Mouse (Mus musculus) kidney, postnatal 0 days (tissue): ENCODE data around the gene Cux2. TPM values are rescaled to one million over a fixed set of nuclear protein-coding genes. Genes with fewer than 3 reads are reported as not detected.
A peak's percentile ranks its signal among the peaks of the same experiment; 100 is the strongest.

ENCODE experiments used
- ATAC-seq: fragments of 200-750 bp; cut with Nextera tagmentation; replicated peaks from 2 replicates; pipeline ENCODE4 v1.8.0; 2017; ENCODE audit warnings: low read depth, moderate number of reproducible peaks, moderate TSS enrichment, moderate library complexity; ENCODE audit not compliant: low FRiP score
- DNase-seq: peaks from one replicate; pipeline ENCODE4 v3.0.0-alpha.2; 2016; ENCODE audit warnings: low spot score
- H3K27ac ChIP-seq: fragments of 300-500 bp; sonication (generic); 2 replicates; pipeline ENCODE4 v1.5.1; 2014; ENCODE audit warnings: mild to moderate bottlenecking
- H3K27me3 ChIP-seq: fragments of 300-500 bp; sonication (generic); 2 replicates; pipeline ENCODE4 v1.6.1; 2014; ENCODE audit warnings: low read length, mixed read lengths; ENCODE audit not compliant: insufficient read depth
- H3K36me3 ChIP-seq: fragments of 300-500 bp; sonication (generic); 2 replicates; pipeline ENCODE4 v1.6.1; 2014; ENCODE audit warnings: low read length, mixed read lengths; ENCODE audit not compliant: insufficient read depth
- H3K4me1 ChIP-seq: fragments of 300-500 bp; sonication (generic); replicated peaks from 2 replicates; pipeline ENCODE4 v1.6.1; 2014; ENCODE audit warnings: antibody characterized with exemption, low read length, mixed read lengths; ENCODE audit not compliant: insufficient read depth
- H3K4me2 ChIP-seq: fragments of 300-500 bp; sonication (generic); 2 replicates; pipeline ENCODE4 v1.6.1; 2014; ENCODE audit warnings: mild to moderate bottlenecking, low read length, moderate library complexity, mixed read lengths
- H3K4me3 ChIP-seq: fragments of 300-500 bp; sonication (generic); replicated peaks from 2 replicates; pipeline ENCODE4 v1.5.1; 2014; ENCODE audit warnings: low read depth, low read length
- H3K9ac ChIP-seq: fragments of 300-500 bp; sonication (generic); 2 replicates; pipeline ENCODE4 v1.6.1; 2014; ENCODE audit warnings: low read depth, low read length
- H3K9me3 ChIP-seq: fragments of 300-500 bp; sonication (generic); replicated peaks from 2 replicates; pipeline ENCODE4 v1.6.1; 2016; ENCODE audit warnings: low read length, inconsistent platforms, mixed read lengths
- CTCF ChIP-seq: IDR thresholded peaks from 2 replicates; pipeline ENCODE4 v1.5.1; 2016; ENCODE audit warnings: antibody characterized with exemption, low read depth, mild to moderate bottlenecking, moderate library complexity
- WGBS: fragments of 180-500 bp; shearing (Covaris S2); extraction: QIAGEN DNeasy Blood & Tissue Kit; methylation state at CpG from one replicate; pipeline ENCODE4 v1.1.7; 2014; 5-methylcytosine and 5-hydroxymethylcytosine counted together
- polyA plus RNA-seq: library from polyadenylated mRNA; unstranded; fragments of >200 nt; fragmentation: Nextera tagmentation; extraction: Ambion mirVana; gene quantifications from 2 replicates; pipeline ENCODE4 v1.2.1, GENCODE M21; 2015

Gene Cux2
- polyA plus RNA-seq, 1 experiment from 2014 or later: 5.9 TPM

DNA sequence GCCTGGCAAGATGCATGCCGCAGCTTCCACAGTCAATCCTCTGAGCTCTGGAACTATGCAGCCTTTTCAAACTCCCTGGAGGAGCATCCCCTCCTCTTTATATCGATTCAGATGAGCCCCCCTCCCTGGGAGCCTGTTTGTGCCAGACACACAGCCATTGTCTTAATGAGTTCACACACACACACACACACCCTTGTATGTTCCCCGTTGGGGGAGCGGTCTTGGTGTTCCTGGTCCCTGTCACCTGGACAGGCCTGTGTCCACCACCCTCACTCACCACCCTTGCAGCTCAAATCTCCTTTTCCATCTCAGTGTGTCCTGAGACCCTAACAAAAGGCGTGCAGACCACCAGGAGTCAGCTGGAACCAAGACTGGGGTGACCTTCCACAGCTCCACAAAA lies 2.1 kb downstream of the Cux2 start:
- no peak overlapping the region for H3K4me3 ChIP-seq
- TF ChIP-seq CTCF: no peak
- DNase-seq: no peak
- H3K4me2 ChIP-seq: peak overlapping the region; percentile 59; the same call in 1 of the 2 replicates
- H3K36me3 ChIP-seq: no peaks in the 10 kb centered on the region
- WGBS: 43% methylated on average over 5 of the region's 5 CpGs
- no peak for ATAC-seq
- peaks cover 3% of the 10 kb centered on the region; the same call in 1 of the 2 replicates for H3K4me1 ChIP-seq
- no peak overlapping the region for H3K27ac ChIP-seq
- H3K27me3 ChIP-seq: no peaks in the 10 kb centered on the region
- H3K9me3 ChIP-seq: no peaks in the 10 kb centered on the region
- H3K9ac ChIP-seq: no peak overlapping the region

DNA sequence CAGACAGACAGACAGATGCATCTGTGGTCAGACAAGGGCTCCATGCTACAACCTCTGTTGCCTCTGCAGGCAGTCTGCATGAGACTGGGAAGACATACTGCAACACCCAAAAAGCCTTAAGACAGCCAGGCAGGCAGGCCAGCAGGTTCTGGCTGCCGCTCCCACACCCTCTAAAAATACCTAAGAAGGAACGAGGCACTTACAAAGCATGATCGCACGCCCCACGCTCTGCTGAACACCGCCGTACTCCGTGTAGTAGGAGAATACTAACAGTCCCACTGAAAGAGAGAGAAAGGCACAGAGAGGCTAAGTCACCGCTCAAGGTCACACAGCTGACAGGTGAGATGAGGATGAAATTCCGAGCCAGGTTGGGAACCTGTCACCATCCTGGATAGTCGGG lies 6.3 kb downstream of the Cux2 start:
- no peaks in the 10 kb centered on the region for H3K9me3 ChIP-seq
- ATAC-seq (no peak), DNase-seq (no peak)
- H3K4me1 ChIP-seq: 0 out of 2 replicates have a peak, but pooled peaks cover 3% of the 10 kb centered on the region
- H3K9ac ChIP-seq: no peak overlapping the region
- no peaks in the 10 kb centered on the region for H3K27me3 ChIP-seq
- no peaks in the 10 kb centered on the region for H3K36me3 ChIP-seq
- no peak overlapping the region for H3K4me2 ChIP-seq
- no peak overlapping the region for H3K4me3 ChIP-seq
- no peak overlapping the region for H3K27ac ChIP-seq
- TF ChIP-seq CTCF: no peak
- 66% methylated on average over 11 of the region's 11 CpGs for WGBS

DNA sequence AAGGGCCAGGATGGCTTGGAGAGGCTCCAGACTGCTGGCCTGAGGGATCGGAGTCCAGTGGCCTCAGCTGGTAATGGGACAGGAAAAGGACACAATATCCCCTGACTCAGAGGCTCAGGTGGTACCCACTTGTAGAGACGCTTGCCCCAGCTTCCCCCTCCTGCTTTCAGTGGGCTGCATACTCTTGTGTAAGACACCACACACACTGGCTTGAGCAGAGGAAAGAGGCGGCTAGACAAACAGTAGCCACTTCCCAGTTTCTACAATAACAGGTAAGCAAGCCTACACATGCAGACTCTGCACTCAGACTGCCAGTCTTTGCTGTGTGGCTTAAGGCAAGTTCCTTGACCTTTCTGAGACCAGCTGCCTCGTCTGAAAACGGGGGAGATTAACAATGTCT lies 14.6 kb downstream of the Cux2 start:
- no peaks in the 10 kb centered on the region for H3K27me3 ChIP-seq
- WGBS: 72% methylated on average over 5 of the region's 5 CpGs
- H3K4me3 ChIP-seq: no peak overlapping the region

DNA sequence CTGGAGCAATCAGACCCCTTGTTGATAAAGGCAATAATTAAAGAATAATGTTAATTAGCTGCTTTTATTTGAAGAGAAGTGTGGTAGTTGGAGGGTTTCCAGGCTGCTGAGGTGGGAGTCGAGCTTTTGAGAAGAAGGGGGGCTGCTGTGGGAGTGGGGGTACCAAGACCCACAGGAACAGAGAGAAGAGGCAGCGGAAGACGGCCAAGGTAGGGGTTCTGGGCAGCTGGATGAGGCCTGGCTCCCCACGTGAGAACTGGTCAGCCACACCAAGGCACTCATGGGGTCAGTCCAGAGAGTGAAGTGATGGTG lies 16.8 kb downstream of the Cux2 start:
- no peaks in the 10 kb centered on the region for H3K4me1 ChIP-seq
- no peak overlapping the region for H3K27ac ChIP-seq
- no peaks in the 10 kb centered on the region for H3K9me3 ChIP-seq
- no peak overlapping the region for H3K4me3 ChIP-seq
- TF ChIP-seq CTCF: no peak
- WGBS: 49% methylated on average over 4 of the region's 4 CpGs
- no peak for DNase-seq
- no peak overlapping the region for H3K4me2 ChIP-seq
- H3K27me3 ChIP-seq: no peaks in the 10 kb centered on the region
- ATAC-seq: no peak
- no peak overlapping the region for H3K9ac ChIP-seq
- no peaks in the 10 kb centered on the region; the same call in 1 of the 2 replicates for H3K36me3 ChIP-seq

More for the DNA sequence above, 14.6 kb downstream of the Cux2 start:
- H3K9ac ChIP-seq: no peak overlapping the region
- no peak overlapping the region for H3K4me2 ChIP-seq
- H3K4me1 ChIP-seq: no peaks in the 10 kb centered on the region
- H3K27ac ChIP-seq: no peak overlapping the region
- ATAC-seq (no peak), DNase-seq (no peak)
- H3K9me3 ChIP-seq: no peaks in the 10 kb centered on the region
- no peaks in the 10 kb centered on the region; the same call in 1 of the 2 replicates for H3K36me3 ChIP-seq
- no peak for TF ChIP-seq CTCF

DNA sequence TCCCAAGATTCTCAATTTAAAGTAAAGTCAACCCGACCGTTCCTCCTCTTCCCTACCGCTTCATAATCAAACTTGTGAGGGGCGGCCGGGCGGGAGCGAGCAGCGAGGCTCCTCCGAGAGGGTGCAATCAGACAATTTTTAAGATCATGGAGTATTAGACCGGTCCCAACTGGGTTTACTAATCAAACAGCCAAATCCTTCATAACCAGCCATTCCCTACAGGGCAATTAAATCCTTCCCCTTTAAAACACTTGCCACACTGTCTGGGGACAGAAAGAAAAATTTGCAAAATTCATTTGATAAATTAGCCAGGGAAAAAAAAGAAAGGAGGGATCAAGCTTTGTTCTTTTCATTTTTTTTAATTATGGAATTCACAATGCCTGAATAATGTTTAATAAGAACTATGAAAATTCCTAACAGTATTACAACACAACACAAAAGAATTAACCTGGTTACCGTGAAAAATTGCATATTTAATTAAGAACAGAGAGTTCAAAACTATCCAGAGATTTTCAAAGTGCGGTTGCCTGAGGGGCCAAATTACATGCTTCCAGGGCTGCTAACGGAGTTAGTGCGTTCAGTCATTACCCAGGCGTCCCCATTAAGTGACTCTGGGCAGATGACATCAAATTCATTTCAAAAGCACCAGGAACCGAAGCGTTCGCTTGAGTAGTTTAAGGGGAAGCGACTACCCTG lies 17.3 kb downstream of the Cux2 start:
- Histone ChIP-seq H3K4me2 (no peak overlapping the region), H3K27me3 (no peaks in the 10 kb centered on the region), H3K4me3 (no peak overlapping the region), H3K36me3 (no peaks in the 10 kb centered on the region; the same call in 1 of the 2 replicates), H3K9ac (no peak overlapping the region), H3K9me3 (no peaks in the 10 kb centered on the region), H3K27ac (no peak overlapping the region), H3K4me1 (no peaks in the 10 kb centered on the region)
- TF ChIP-seq CTCF: no peak
- 61% methylated on average over 19 of the region's 19 CpGs for WGBS
- DNase-seq (no peak), ATAC-seq (no peak)

- DNase-seq (no peak), ATAC-seq (no peak)
- no peak for TF ChIP-seq CTCF
- Histone ChIP-seq H3K27ac (no peak overlapping the region), H3K9ac (no peak overlapping the region), H3K27me3 (no peaks in the 10 kb centered on the region), H3K4me2 (no peak overlapping the region), H3K4me3 (no peak overlapping the region), H3K9me3 (no peaks in the 10 kb centered on the region), H3K4me1 (no peaks in the 10 kb centered on the region), H3K36me3 (no peaks in the 10 kb centered on the region; the same call in 1 of the 2 replicates)
- 68% methylated on average over 12 of the region's 12 CpGs for WGBS
Measured at GRCm38 (mm10) chr5:122031146-122031545, 18.8 kb downstream of the Cux2 start.

- H3K36me3 ChIP-seq: no peaks in the 10 kb centered on the region
- 64% methylated on average over 10 of the region's 11 CpGs for WGBS
- no peak overlapping the region for H3K27ac ChIP-seq
- H3K27me3 ChIP-seq: no peaks in the 10 kb centered on the region
- DNase-seq (peak; percentile 24), ATAC-seq (no peak; the same call in 1 of the 2 replicates)
- no peak for TF ChIP-seq CTCF
- no peak overlapping the region for H3K4me3 ChIP-seq
- no peak overlapping the region for H3K4me2 ChIP-seq
- no peaks in the 10 kb centered on the region for H3K9me3 ChIP-seq
- H3K9ac ChIP-seq: no peak overlapping the region
- H3K4me1 ChIP-seq: no peaks in the 10 kb centered on the region
Measured at GRCm38 (mm10) chr5:122030640-122031039, 19.3 kb downstream of the Cux2 start.
